Mouse (Mus musculus): Measurements from ENCODE around the gene Cdk19. TPM values are rescaled to one million over a fixed set of nuclear protein-coding genes. Genes with fewer than 3 reads are reported as not detected.

Cdk19 gene
- polyA plus RNA-seq, 1 experiment from 2014 or later: 19.6 TPM

DNA sequence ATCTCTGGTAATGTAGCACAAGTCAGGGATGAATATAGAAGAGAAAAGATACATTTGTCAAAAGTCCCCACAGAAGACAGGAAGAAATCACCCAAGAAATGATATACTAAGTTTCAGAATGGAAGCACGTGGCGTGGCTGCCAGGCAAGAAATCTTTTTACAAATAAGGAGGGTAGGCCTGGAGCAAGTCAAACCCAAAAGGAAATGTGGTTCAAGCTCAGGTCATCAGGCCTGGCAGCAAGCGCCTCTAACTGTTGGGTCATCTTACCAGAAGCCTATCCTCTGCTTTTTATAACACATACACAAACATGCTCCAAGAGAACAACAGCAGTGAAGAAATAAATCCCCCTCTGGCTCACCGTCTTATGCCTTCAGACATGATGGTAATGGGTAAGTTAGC lies 26.6 kb upstream of the Cdk19 start:
- no peaks in the 10 kb centered on the region for H3K27me3 ChIP-seq (replicated peaks; ENCODE audit: control insufficient read depth, insufficient read depth, low read length)
- no peak overlapping the region for H3K4me2 ChIP-seq (ENCODE audit: low read length)
- H3K9me3 ChIP-seq (ENCODE audit: control insufficient read depth, low read length): no peaks in the 10 kb centered on the region
- no peaks in the 10 kb centered on the region for H3K36me3 ChIP-seq (ENCODE audit: control insufficient read depth, insufficient read depth)
- H3K4me1 ChIP-seq (replicated peaks; ENCODE audit: control insufficient read depth, insufficient read depth, low read length): no peaks in the 10 kb centered on the region
- H3K27ac ChIP-seq (ENCODE audit: low read length): no peak overlapping the region
- H3K9ac ChIP-seq (replicated peaks; ENCODE audit: low read depth, low read length): no peak overlapping the region
- WGBS: 95% methylated on average over 4 of the region's 4 CpGs
- ATAC-seq: no peak
- no peak overlapping the region for H3K4me3 ChIP-seq (replicated peaks; ENCODE audit: low read length)

- Histone ChIP-seq H3K36me3 (ENCODE audit: control insufficient read depth, insufficient read depth) (no peaks in the 10 kb centered on the region), H3K4me2 (ENCODE audit: low read length) (no peak overlapping the region), H3K4me3 (replicated peaks; ENCODE audit: low read length) (no peak overlapping the region), H3K4me1 (replicated peaks; ENCODE audit: control insufficient read depth, insufficient read depth, low read length) (no peaks in the 10 kb centered on the region), H3K9ac (replicated peaks; ENCODE audit: low read depth, low read length) (no peak overlapping the region), H3K27me3 (replicated peaks; ENCODE audit: control insufficient read depth, insufficient read depth, low read length) (no peaks in the 10 kb centered on the region), H3K9me3 (ENCODE audit: control insufficient read depth, low read length) (no peaks in the 10 kb centered on the region), H3K27ac (ENCODE audit: low read length) (no peak overlapping the region)
- 62% methylated on average over 7 of the region's 7 CpGs for WGBS
- ATAC-seq: no peak
Measured at GRCm38 (mm10) chr10:40316841-40317585, 22.4 kb upstream of the Cdk19 start.

GRCm38 (mm10) chr10:40320306-40320705 lies 19.1 kb upstream of the Cdk19 start:
- no peaks in the 10 kb centered on the region for H3K27me3 ChIP-seq (replicated peaks; ENCODE audit: control insufficient read depth, insufficient read depth, low read length)
- 93% methylated on average over 10 of the region's 10 CpGs for WGBS
- H3K9ac ChIP-seq (replicated peaks; ENCODE audit: low read depth, low read length): no peak overlapping the region
- no peak overlapping the region for H3K4me2 ChIP-seq (ENCODE audit: low read length)
- no peaks in the 10 kb centered on the region for H3K9me3 ChIP-seq (ENCODE audit: control insufficient read depth, low read length)
- no peaks in the 10 kb centered on the region for H3K36me3 ChIP-seq (ENCODE audit: control insufficient read depth, insufficient read depth)
- no peak overlapping the region for H3K4me3 ChIP-seq (replicated peaks; ENCODE audit: low read length)
- H3K27ac ChIP-seq (ENCODE audit: low read length): no peak overlapping the region
- ATAC-seq: no peak
- H3K4me1 ChIP-seq (replicated peaks; ENCODE audit: control insufficient read depth, insufficient read depth, low read length): no peaks in the 10 kb centered on the region

- Histone ChIP-seq H3K9me3 (ENCODE audit: control insufficient read depth, low read length) (0 out of 2 replicates have a peak, but pooled peaks cover 2% of the 10 kb centered on the region), H3K4me2 (ENCODE audit: low read length) (no peak overlapping the region), H3K36me3 (ENCODE audit: control insufficient read depth, insufficient read depth) (no peaks in the 10 kb centered on the region), H3K27me3 (replicated peaks; ENCODE audit: control insufficient read depth, insufficient read depth, low read length) (no peaks in the 10 kb centered on the region), H3K9ac (replicated peaks; ENCODE audit: low read depth, low read length) (no peak overlapping the region), H3K4me3 (replicated peaks; ENCODE audit: low read length) (no peak overlapping the region), H3K27ac (ENCODE audit: low read length) (no peak overlapping the region), H3K4me1 (replicated peaks; ENCODE audit: control insufficient read depth, insufficient read depth, low read length) (no peaks in the 10 kb centered on the region)
- 83% methylated on average over 9 of the region's 9 CpGs for WGBS
- no peak for ATAC-seq
Measured at GRCm38 (mm10) chr10:40328004-40328551, 11.3 kb upstream of the Cdk19 start.

DNA sequence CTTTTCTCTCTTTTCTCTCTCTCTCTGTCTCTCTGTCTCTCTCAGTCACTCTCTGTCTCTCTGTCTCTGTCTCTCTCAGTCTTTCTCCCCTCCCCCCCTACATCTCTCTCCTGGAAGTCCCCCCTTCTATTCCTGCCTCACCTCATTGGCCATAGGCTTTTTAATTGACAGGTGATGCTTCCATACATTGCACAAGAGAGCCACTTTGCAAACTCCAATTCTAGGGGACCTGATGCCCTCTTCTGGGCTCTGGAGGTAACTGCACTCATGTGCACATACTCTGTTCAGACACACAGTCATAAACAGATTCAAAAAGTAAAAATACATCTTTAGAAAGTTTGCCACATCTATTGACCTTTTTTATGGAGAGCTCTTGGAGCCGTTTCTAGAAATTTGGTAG lies 9.1 kb upstream of the Cdk19 start:
- Histone ChIP-seq H3K4me3 (replicated peaks; ENCODE audit: low read length) (no peak overlapping the region), H3K27ac (ENCODE audit: low read length) (no peak overlapping the region), H3K27me3 (replicated peaks; ENCODE audit: control insufficient read depth, insufficient read depth, low read length) (no peaks in the 10 kb centered on the region), H3K4me2 (ENCODE audit: low read length) (no peak overlapping the region), H3K4me1 (replicated peaks; ENCODE audit: control insufficient read depth, insufficient read depth, low read length) (no peaks in the 10 kb centered on the region), H3K36me3 (ENCODE audit: control insufficient read depth, insufficient read depth) (no peaks in the 10 kb centered on the region), H3K9me3 (ENCODE audit: control insufficient read depth, low read length) (0 out of 2 replicates have a peak, but pooled peaks cover 2% of the 10 kb centered on the region), H3K9ac (replicated peaks; ENCODE audit: low read depth, low read length) (no peak overlapping the region)
- no peak for ATAC-seq
- WGBS: 95% methylated on average over 1 of the region's 1 CpGs

GRCm38 (mm10) chr10:40332864-40333263 lies 6.5 kb upstream of the Cdk19 start:
- 63% methylated on average over 6 of the region's 6 CpGs for WGBS
- H3K27ac ChIP-seq (ENCODE audit: low read length): no peak overlapping the region
- H3K4me2 ChIP-seq (ENCODE audit: low read length): no peak overlapping the region
- 0 out of 2 replicates have a peak, but pooled peaks cover 2% of the 10 kb centered on the region for H3K9me3 ChIP-seq (ENCODE audit: control insufficient read depth, low read length)
- H3K36me3 ChIP-seq (ENCODE audit: control insufficient read depth, insufficient read depth): no peaks in the 10 kb centered on the region
- no peak for ATAC-seq
- no peak overlapping the region for H3K4me3 ChIP-seq (replicated peaks; ENCODE audit: low read length)
- H3K27me3 ChIP-seq (replicated peaks; ENCODE audit: control insufficient read depth, insufficient read depth, low read length): no peaks in the 10 kb centered on the region
- H3K4me1 ChIP-seq (replicated peaks; ENCODE audit: control insufficient read depth, insufficient read depth, low read length): no peaks in the 10 kb centered on the region
- H3K9ac ChIP-seq (replicated peaks; ENCODE audit: low read depth, low read length): no peak overlapping the region

- H3K4me2 ChIP-seq (ENCODE audit: low read length): no peak overlapping the region
- no peaks in the 10 kb centered on the region for H3K9me3 ChIP-seq (ENCODE audit: control insufficient read depth, low read length)
- 82% methylated on average over 4 of the region's 4 CpGs for WGBS
- H3K9ac ChIP-seq (replicated peaks; ENCODE audit: low read depth, low read length): no peak overlapping the region
- H3K36me3 ChIP-seq (ENCODE audit: control insufficient read depth, insufficient read depth): no peaks in the 10 kb centered on the region
- H3K4me3 ChIP-seq (replicated peaks; ENCODE audit: low read length): no peak overlapping the region
- no peak for ATAC-seq
- no peaks in the 10 kb centered on the region for H3K27me3 ChIP-seq (replicated peaks; ENCODE audit: control insufficient read depth, insufficient read depth, low read length)
- H3K27ac ChIP-seq (ENCODE audit: low read length): no peak overlapping the region
- H3K4me1 ChIP-seq (replicated peaks; ENCODE audit: control insufficient read depth, insufficient read depth, low read length): no peaks in the 10 kb centered on the region
Measured at GRCm38 (mm10) chr10:40342036-40342435, 2.7 kb downstream of the Cdk19 start.

GRCm38 (mm10) chr10:40346776-40347403 lies 7.5 kb downstream of the Cdk19 start:
- Histone ChIP-seq H3K9me3 (ENCODE audit: control insufficient read depth, low read length) (no peaks in the 10 kb centered on the region), H3K4me3 (replicated peaks; ENCODE audit: low read length) (no peak overlapping the region), H3K36me3 (ENCODE audit: control insufficient read depth, insufficient read depth) (no peaks in the 10 kb centered on the region), H3K27me3 (replicated peaks; ENCODE audit: control insufficient read depth, insufficient read depth, low read length) (no peaks in the 10 kb centered on the region), H3K9ac (replicated peaks; ENCODE audit: low read depth, low read length) (no peak overlapping the region), H3K4me1 (replicated peaks; ENCODE audit: control insufficient read depth, insufficient read depth, low read length) (peaks cover 20% of the 10 kb centered on the region), H3K4me2 (ENCODE audit: low read length) (no peak overlapping the region), H3K27ac (ENCODE audit: low read length) (no peak overlapping the region)
- no peak for ATAC-seq
- 75% methylated on average over 3 of the region's 3 CpGs for WGBS

DNA sequence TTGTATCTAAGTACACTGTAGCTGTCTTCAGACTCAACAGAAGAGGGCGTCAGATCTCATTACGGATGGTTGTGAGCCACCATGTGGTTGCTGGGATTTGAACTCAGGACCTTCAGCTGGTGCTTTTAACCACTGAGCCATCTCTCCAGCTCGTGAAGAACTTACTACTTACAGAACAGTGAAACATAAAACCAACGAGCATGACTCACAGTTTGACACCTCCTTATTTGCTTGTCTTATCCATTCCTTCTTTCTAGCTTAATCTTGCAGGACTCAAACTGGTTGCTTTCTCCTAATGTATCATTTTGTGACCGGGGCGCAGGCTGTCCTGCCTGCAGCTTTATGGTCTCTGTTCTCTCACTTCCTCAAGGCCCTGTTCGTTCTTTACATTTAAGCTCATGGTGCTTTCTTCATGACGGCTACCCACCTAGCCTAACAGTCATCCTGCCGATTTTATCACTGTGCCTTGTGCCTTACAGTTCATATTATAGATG lies 8.1 kb downstream of the Cdk19 start:
- no peak for ATAC-seq
- H3K27ac ChIP-seq (ENCODE audit: low read length): peak overlapping the region; percentile 58; the same call in 1 of the 2 replicates
- no peak overlapping the region for H3K9ac ChIP-seq (replicated peaks; ENCODE audit: low read depth, low read length)
- H3K36me3 ChIP-seq (ENCODE audit: control insufficient read depth, insufficient read depth): no peaks in the 10 kb centered on the region
- H3K4me2 ChIP-seq (ENCODE audit: low read length): no peak overlapping the region
- no peak overlapping the region for H3K4me3 ChIP-seq (replicated peaks; ENCODE audit: low read length)
- H3K4me1 ChIP-seq (replicated peaks; ENCODE audit: control insufficient read depth, insufficient read depth, low read length): peaks cover 20% of the 10 kb centered on the region
- no peaks in the 10 kb centered on the region for H3K27me3 ChIP-seq (replicated peaks; ENCODE audit: control insufficient read depth, insufficient read depth, low read length)
- H3K9me3 ChIP-seq (ENCODE audit: control insufficient read depth, low read length): no peaks in the 10 kb centered on the region
- WGBS: 78% methylated on average over 9 of the region's 9 CpGs

Data from forebrain, embryonic 16.5 days (tissue).